Mouse (Mus musculus) kidney, postnatal 25 days (tissue): Measurements from ENCODE around the gene Adh5.
A peak's percentile ranks its signal among the peaks of the same experiment; 100 is the strongest.

Experiments
- DNase-seq, 2 experiments: peaks; one replicate each; pipeline ENCODE4 v3.0.0; 2021; ENCODE audit warnings: mixed read lengths in 2 of 2

Gene Adh5

DNA sequence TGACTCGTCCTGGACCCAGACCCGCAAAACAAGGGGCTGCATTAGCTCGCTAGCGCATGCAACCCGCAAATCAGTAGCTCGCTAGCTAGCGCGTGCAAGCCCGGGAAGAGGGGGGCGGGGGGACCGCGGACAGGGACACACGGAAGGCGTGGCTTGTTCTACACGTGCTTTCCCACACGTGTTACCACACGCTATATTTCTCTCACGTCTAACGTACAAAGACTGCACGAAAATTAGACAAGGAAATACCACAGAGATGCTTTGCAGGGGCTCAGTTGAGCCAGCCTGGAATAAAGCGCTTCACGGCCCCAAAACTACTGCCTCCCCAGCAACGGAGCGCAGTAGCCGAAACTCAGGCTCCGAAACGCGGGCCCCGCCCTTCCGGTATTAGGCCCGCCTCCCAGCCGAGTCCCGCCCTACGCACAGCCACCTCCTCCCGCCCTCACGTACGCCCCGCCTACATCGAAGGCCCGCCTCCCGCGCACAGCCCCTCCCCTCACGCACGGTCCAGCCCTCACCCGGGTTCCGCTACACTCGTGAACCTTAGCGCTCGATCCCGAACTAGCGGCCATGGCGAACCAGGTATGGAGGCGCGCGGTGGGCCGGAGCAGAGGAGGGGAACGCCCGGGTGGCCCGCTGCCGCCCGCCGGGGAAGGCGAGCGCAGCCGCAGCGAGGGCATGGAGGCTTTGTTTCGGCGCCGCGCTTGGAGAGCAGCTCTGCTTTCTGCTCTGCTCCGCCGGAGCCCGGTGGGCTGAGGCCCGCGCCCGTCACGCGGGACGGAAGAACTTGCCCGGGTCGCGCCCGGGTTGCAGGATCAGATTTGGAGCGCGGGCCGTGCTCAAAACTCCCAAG, at the start of gene Adh5:
Gene Adh5, plus strand, starts transcription at position 482 of the 853 bp plus-strand sequence.
- peak; percentile 93 to 95 for DNase-seq

DNA sequence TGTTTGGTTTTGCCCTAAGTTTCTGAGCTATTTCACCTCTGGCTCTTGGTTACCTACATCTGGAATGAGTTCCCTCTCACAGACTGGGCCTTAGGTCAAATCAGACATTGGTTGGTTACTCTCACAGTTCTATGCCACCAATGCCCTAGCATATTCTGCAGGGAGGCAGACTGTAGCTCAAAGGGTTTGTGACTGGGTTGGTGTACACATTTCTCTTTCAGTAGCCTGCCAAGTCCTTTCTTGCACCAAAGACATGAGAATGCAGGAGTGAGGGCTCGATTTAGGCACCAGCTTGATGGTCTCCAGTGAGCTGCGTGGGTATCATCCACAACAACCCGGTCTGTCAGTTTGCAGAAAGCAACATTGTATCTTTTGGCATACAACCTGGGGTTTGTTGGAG, 38.0 kb upstream of the Adh5 start:
- no peak for DNase-seq

DNA sequence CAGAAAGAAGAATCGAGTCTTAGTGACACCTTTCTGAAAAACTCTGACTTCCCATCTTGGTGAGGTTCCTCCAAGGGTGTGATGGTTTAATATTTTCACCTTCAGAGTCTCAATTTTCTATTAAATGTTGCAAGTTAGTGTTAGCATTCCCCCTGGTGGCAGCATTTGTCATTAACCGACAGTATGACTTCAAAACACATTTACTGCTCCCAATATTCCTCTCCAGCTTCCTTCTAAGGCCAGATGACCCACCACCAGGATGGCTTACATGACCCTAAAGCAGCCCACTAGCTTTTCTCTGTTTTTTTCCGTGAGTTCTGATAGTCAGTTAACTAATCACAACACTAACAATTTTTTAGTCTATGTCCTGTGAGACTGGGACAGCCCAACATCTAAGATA, 37.6 kb upstream of the Adh5 start:
- DNase-seq: peak; percentile 53 to 83

DNA sequence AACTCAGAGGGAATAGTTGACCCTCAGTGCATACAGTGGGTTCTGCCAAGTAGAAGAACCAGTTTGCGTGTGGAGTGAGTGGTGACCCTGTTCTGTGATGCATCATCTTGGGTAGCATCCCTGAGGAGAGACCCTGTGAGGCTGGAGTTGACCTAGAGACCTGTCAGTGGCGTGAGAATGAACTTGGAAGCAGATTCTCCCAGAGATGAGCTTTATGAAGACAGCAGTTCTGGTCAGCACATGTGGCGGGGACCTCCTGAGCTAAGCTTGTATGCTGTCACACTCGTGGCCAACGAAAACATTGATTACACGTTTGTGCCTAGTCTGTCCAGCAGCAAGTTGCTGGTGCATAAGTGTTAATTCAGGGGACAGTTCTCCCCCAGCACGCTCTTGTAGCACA, 37.1 kb upstream of the Adh5 start:
- no peak for DNase-seq

DNA sequence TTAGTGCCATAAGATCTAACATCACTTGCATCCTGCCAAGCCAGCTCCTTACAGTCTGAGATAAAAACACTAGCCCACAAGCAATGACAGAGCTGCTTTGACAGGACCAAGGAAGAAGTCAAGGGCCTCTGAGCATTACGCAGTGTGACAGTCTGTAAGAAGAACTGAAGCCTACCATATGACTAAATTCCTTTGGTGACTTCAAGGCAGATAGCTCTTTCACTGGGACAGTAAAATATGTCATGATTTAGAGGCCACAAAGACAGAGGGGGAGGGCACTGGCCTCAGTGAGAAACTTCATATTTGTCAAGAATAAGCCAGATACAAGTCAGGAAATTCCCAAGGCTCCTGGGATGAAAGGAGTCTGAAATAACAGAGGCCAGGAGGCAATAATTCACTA, 35.0 kb upstream of the Adh5 start:
- no peak for DNase-seq

DNA sequence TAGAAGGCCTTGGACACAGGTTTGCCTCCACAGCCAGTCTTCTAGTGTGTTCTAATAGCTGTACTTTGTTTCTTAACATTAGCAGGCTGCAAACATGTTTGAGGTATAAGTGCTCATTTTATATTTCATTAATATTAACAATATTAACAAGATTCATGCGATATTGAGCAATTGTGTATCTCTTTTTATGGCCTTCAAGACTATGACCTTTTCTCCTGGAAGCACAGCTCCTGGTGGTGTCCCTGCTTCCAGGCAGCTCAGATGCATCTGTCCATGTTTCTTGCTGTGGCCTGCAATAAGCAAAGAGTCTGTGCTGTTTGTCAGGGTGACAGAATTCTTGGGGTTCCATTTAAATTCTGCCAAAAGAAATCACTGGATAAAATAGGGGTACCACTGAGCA, 33.3 kb upstream of the Adh5 start:
- DNase-seq: no peak

DNA sequence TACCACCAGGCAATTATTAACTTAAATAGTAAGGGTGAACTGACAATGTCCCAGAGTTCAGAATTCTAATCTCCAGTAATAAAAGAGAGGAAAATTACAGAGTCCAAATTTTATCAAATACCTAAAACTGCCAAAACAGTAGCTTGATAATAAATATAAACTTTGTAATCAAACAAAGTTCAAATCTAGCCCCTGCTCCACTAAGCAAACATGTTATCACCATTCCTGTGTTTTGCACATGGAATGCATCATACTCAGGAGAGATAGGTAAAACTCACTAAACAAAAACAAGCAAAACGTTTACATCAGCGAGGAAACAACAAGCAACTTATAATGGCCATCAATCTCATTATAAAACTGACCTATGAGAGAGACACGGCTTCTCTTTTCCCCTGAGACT, 32.7 kb upstream of the Adh5 start:
- DNase-seq: no peak

DNA sequence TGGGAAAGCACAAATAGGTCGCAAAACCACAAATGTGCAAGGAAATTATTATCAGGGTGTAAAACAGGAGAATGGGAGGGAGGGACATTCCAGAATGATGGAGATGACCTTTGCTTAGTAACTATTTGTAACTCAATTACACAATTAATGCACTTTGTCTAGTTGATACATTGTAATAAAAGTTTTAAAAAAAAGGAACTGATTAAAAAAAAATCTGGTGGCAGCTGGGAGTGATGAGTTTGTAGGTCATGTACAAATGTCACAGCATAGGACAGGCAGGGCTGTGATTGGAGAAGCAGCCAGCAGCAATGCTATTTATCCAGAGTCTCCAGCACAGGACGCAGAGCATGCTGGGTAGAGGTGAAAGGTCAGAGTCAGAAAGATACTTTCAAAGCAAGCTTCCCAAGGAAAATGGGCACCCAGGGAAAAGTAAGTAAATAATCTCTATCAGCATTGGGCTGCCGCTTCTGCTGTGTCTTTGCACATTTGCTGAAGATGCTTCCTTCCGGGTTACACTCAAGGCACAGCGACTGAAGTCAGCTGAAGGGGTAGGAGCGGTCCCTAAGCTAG, 27.7 kb upstream of the Adh5 start, which contains the start of gene Adh4:
Gene Adh4, plus strand, starts transcription at position 346 of the 570 bp plus-strand sequence.
- peak; percentile 40 to 47 for DNase-seq

DNA sequence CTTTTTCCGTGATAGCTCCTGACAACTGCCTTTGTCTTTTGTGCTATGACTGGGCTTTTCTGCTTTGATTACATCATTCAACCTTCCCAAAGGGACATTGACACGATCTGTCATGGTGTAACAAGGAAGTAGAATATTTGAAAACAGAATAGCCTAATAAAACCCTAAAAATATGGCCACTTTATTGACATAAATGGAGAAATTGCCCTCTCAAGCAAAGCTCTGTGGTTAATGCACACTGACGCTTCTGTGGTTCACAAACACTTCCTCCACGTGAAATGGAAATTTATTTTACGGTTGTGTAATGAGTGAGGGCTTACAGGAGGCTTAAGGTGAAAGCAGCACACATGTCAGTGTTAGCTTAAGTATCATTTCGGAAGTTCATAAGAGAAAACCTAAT, 23.5 kb upstream of the Adh5 start:
- no peak for DNase-seq

DNA sequence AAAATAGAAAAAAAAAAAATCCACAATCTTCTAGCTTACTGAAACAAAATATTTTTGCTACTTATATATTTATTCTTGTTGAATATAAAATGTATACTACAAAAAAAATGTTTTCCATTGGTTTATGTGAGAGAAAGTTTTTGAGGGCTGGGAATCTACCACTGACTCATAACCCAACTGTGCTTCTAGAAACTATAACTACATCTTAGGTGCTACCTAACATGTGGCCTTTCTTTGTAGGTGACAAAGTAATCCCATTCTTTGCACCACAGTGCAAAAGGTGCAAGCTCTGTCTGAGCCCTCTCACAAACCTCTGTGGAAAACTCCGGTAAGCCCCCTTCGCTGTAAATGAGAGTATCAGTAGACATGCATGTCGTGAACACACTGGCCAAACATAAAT, 22.5 kb upstream of the Adh5 start:
- DNase-seq: no peak

DNA sequence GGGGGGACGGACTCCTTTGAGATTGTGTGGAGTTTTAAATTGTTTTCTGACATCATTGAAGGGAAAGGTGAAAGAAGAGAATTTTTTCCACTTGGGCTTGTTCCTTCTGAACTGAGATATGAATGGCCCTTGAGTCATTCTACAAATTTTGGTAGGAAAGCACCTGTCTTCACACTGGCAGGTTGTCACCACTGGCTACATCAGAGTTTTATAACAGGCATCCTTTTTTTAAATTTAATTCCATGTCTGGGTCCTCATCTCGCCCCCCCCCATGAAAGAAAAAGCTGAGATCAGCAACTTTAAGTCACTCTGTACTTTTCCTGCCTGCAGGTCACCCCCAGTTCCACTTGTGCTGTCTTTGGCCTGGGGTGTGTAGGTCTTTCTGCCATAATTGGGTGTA, 19.2 kb upstream of the Adh5 start:
- no peak for DNase-seq

DNA sequence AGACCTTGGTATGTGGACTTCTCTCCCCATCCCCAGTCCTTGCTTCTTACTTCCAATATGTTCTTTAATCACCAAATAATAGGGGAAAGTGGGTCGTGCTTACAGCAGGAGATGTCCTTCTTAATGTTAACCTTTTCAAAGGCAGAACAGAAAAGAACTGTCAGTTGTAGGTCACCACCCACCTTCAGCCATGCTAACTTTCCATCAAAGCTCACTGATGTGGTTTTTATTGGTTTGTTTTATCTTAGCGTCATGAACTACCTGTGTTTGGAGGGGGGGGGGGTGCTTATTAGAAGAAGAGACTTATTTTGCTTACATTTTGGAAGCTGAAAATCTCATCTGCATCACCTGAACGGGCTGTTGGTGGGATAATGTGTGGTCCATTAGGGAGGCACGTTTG, 18.6 kb upstream of the Adh5 start:
- DNase-seq: no peak

DNA sequence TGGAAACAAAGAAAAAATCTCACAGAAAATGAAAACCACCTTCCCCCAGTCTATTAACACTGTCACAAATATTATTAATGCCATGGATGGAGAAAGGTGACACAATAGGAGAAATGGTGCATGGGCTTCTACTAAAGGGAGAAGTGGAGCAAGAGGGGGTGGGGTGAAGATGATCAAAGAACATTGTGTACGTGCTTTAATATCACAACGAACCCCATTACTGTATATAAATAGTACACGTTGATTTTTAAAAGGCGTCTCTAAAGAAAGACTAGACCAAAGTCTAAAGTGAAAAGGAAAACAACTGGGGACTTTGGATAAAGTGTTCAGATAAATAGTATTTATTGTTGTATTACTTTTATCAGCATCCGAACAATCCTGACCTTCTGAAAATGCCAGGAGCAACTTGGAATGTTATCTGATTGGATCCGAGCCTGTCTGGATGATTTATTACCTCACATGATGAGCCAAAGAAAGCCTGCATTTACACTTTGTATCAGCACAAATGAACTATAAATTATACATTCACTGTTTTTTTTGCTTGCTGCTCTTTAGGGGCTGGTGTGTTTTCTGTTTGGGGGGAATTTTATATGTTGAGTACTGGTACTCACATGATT, 12.4 kb upstream of the Adh5 start:
- DNase-seq: no peak

DNA sequence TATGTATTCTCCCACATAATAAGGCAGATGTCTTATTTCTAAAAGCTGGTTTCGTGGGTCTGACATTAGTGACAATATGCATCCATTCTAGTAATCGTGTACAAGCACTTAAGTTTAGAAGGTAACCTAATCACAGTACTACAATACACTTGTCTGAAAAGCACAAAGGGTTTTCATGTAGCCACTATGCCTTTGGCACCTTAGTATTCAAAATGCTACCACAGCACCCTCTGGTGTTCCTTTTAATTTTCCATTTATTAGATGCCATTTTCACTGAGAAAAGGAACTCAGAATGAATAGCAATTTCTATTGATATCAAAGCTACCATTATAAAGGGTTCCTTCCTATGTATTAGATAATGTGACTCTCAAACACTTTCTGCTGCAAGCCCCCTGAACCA, 11.1 kb upstream of the Adh5 start:
- peak in 1 of 2 experiments; percentile 21 for DNase-seq

DNA sequence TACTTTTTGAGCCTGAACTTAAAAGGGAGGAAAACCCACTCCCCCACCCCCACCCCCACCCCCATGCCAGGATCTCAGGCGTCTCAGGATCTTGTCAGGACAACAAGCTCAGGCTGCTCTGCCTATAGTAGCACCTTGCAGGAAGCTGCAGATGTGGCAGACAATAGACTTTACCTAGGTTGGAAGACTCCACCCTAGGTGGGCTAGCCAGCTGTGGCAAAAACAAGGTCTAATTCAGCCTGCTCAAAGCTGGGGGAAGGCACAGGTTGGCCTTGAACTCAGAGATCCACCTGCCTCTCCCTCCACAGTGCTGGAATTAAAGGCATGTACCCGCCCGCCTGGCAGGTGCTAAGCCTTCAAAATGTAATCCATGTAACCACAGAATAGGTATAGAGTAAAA, 4.2 kb upstream of the Adh5 start:
- no peak for DNase-seq

DNA sequence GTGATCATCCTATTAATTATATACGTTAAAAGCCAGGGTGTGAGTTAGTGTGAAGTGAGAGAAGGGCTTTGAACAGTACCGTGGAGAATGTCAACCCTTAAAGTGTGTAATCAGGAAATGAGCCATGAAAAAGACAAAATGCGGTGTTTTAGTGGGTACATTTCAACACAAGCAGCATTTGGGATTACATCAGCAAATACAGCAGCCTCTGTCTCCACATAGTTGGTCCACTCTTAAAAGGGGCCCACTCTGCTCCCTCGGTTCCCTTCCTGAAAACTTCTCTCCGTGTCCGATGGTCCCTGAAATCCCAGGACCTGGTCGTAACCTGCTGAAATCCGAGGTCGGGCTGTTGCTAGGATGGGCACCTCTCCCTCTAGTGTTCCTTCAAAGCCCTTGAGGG, 690 bp upstream of the Adh5 start:
- DNase-seq: no peak

DNA sequence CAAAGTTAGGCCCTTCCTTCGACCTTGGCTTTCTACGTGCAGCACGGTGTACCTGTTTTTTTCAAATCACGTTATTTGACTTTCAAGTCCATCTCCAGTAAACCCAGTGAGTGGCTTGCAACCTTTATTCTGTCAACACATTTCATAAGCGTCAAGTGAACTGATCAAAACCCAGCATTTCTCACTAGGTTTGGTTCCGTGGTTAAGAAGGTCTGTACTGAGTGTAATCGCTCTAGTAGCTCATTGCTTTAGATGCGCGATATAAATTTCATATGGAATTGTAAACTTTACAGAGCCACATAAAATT, 525 bp downstream of the Adh5 start:
- DNase-seq: no peak

DNA sequence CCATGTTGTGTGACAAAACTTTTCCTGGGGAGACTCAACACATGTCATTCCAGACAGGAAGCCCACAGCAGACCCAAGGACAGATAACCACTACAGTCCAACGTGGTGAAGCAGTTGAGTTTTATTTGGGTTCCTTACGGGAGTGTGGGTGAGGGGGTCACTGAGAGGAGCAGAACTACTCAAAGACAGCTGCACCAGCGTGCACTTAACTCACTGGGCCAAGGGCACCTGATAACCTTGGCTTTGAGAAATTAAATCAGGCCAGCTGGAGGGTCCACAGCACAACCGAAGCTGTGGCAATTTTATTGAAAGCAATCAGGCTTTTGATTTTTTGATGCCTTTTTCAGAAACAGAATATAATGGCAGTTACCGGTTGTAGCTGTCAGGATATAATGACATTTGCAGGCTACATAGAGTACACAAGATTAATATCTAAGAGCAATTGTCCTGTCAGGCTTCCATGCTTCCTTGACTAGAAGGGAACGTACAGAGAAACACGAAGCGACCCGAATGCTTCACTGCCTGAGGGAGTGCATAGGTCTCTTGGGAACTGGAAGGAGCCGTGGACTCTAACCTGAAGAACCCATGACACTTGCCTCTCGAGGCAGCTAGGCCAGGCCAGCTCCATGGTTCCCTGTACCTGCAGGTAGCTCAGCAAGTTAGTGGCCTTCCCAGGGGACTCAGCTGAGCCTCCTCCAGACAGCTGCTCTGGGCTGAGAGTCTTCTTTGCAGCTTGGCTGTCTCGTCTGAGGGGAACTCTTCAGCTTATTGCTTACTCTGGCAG, 5.4 kb downstream of the Adh5 start:
- peak; percentile 56 to 83 for DNase-seq

DNA sequence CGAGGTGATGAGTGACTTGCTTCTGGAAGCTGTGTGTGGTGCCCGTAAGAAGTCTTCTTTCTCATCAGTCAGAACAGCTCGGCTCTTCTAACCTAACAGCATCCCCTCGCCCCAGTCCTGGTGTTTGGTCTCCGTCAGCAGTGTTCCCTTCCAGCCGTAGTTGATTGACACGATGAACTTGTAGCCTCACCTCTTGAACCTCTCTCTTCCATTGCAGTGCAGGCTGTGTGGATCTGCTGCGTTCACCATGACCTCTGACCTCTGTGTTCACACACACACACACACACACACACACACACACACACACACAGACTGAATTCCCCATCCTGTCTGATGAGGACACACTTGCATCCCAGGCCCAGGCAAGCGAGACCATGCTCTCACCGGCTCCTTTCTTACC, 9.3 kb downstream of the Adh5 start:
- no peak for DNase-seq

DNA sequence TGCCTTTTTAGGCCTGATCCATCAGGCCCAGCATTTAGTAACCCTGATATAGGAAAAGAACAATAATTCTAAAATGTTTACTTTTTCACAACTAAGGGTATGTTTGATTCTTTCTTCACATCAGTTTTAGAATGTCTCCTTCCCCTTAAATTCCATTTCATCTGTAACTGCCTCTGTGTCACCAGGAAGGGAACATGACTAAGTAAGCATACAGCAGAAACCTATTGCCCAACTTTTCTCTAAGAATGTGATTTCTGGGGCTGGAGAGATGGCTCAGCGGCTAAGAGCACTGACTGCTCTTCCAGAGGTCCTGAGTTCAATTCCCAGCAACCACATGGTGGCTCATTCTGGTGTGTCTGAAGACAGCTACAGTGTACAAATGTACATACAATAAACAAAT, 11.3 kb downstream of the Adh5 start:
- DNase-seq: no peak

DNA sequence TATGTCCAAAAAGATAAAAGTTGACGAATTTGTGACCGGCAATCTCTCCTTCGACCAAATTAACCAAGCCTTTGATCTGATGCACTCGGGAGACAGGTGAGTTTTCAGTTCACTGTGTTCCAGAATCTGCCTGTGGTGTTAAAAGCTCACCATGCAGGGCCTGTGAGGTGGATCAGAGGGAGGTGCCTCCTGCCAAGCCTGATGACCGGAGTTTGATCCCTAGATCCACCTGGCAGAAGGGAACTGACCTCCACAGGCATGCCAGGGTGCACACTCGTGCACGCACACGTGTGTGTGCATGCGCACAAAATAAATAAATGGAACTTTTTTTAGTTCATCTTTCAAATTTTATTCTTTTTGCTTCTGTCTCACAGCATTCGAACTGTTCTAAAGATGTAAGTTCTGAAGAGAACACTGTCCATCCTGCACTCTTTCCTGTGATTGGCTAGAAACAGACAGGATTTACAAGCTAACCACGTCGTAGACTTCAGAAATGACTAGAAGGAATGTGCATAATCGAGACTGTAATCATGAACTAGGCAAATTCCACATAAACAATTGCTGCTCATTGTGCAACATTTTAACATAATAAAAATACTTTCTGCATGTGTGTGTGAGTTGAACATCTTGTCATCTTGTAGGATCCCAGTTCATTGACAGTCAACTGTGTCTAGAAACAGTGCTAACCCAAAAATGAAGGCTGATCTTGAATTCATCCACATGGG, 12.0 kb downstream of the Adh5 start:
- no peak for DNase-seq

DNA sequence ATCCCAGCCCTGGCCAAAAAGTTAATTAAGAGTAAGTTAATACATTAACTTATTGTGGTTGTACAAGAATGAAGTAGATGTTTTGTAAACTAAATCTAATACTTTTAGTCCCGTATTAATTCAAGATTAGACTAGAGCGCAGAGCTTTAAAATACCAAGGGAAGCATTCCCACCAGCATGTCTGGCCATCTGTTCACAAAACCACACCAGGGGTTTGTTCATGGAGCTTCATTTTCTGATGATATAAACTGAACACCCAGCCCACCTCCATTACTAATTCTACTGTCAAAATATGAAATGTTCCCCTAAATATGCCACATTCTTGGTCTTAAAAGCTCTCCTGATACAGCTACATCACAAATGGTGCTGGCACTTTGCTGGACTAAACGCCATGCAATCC, 15.5 kb downstream of the Adh5 start:
- no peak for DNase-seq

DNA sequence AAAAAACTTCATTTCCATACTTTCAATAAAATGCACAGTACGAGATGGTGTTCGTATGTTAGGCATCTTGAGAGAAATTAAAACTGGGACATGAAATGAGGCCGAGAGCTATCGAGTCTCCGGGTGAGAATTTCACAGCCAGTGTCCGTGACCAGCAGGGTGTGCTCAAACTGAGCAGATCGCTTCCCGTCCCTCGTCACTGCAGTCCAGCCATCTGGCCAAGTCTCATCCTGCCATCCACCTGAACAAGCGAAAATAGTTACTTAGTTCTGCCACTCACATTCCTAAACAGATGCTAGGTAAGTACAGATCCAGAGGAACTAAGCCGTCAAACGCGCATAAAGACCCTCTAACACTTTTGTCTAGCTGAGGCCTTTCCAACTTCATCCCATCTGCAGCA, 17.4 kb downstream of the Adh5 start:
- DNase-seq: no peak
